Mouse (Mus musculus): Measurements from ENCODE around the gene Nucks1. TPM values are rescaled to one million over a fixed set of nuclear protein-coding genes. Genes with fewer than 3 reads are reported as not detected.
A peak's percentile ranks its signal among the peaks of the same experiment; 100 is the strongest.

The Nucks1 gene
- polyA plus RNA-seq, 1 experiment from 2014 or later = 39.6 TPM

DNA sequence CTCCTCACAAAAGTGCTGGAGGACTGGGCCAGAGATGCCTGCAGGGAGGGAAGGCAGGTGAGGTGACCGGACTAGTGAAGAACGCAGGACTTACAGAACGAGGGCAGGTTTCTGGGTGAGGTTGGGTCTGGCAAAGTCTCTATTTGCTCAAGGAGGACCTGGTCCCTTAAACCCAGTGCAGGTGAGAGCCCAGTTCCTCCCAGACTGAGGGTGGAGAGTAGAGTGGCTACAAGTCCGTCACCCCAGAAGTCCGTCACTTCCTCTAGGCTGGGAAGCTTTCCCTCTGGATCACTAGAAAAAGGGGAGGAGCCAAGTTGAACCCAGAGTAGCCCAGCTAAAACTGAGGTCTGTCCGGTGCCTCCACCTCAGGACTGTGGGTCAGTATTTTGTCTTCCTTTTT, 63.7 kb downstream of the Nucks1 start:
- H3K9me3 ChIP-seq (ENCODE audit: control insufficient read depth, low read length) = no peaks in the 10 kb centered on the region
- H3K27me3 ChIP-seq (ENCODE audit: control insufficient read depth, insufficient read depth, low read length) = no peaks in the 10 kb centered on the region
- no peak overlapping the region for H3K4me2 ChIP-seq (ENCODE audit: low read length)
- no peaks in the 10 kb centered on the region for H3K36me3 ChIP-seq (ENCODE audit: control insufficient read depth, insufficient read depth, low read length)
- H3K9ac ChIP-seq (replicated peaks; ENCODE audit: low read length) = no peak overlapping the region
- WGBS = 76% methylated on average over 6 of the region's 6 CpGs
- H3K4me3 ChIP-seq (replicated peaks; ENCODE audit: low read depth, low read length) = no peak overlapping the region
- peaks cover 36% of the 10 kb centered on the region for H3K4me1 ChIP-seq (ENCODE audit: control insufficient read depth, insufficient read depth, low read length)
- H3K27ac ChIP-seq (replicated peaks; ENCODE audit: low read depth, low read length) = no peak overlapping the region
- ATAC-seq (ENCODE audit: low FRiP score, low TSS enrichment) = no peak
- no peak for DNase-seq

DNA sequence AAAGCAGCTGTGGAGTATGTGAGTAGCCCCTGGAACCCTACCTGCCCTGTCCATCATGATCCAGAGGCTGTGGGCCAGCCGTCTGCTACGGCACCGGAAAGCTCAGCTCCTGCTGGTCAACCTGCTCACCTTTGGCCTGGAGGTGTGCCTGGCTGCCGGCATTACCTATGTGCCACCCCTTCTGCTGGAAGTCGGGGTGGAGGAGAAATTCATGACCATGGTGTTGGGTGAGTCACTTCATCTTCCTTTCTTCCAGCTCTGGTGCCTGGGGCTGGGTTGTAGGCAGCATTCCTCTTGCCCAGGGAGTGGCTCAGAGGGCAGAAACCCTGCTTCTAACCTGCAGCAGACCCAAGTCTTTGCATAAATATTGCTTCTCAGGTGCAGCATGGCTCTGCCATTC, 66.6 kb downstream of the Nucks1 start:
- Histone ChIP-seq H3K9ac (replicated peaks; ENCODE audit: low read length) (no peak overlapping the region), H3K4me1 (ENCODE audit: control insufficient read depth, insufficient read depth, low read length) (peaks cover 19% of the 10 kb centered on the region), H3K9me3 (ENCODE audit: control insufficient read depth, low read length) (no peaks in the 10 kb centered on the region), H3K27me3 (ENCODE audit: control insufficient read depth, insufficient read depth, low read length) (no peaks in the 10 kb centered on the region), H3K27ac (replicated peaks; ENCODE audit: low read depth, low read length) (no peak overlapping the region), H3K36me3 (ENCODE audit: control insufficient read depth, insufficient read depth, low read length) (no peaks in the 10 kb centered on the region), H3K4me2 (ENCODE audit: low read length) (no peak overlapping the region), H3K4me3 (replicated peaks; ENCODE audit: low read depth, low read length) (no peak overlapping the region)
- 85% methylated on average over 5 of the region's 5 CpGs for WGBS
- no peak for ATAC-seq (ENCODE audit: low FRiP score, low TSS enrichment)
- no peak for DNase-seq

DNA sequence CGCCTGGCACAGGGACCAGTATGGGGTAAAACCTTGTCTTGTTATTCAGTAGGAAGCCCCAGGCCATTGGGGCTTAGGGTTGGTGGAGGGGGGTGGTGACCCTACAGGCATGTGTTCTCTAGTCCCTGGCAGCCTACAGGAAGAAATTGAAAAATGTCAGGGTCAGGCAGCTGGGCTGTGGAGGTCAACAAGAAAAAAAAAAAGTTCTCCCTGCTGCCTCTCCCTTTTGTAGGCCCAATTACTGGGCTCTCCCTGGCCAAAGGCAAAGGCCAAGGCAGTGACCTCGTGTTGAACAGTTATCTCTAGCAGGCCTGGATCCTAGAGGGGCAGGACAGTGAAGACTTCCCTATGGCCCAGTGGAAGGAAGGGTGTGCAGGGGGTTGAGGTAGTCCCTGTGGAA, 70.1 kb downstream of the Nucks1 start:
- no peak overlapping the region for H3K4me2 ChIP-seq (ENCODE audit: low read length)
- no peaks in the 10 kb centered on the region for H3K36me3 ChIP-seq (ENCODE audit: control insufficient read depth, insufficient read depth, low read length)
- no peak overlapping the region for H3K4me3 ChIP-seq (replicated peaks; ENCODE audit: low read depth, low read length)
- DNase-seq (no peak), ATAC-seq (ENCODE audit: low FRiP score, low TSS enrichment) (no peak)
- H3K9me3 ChIP-seq (ENCODE audit: control insufficient read depth, low read length) = no peaks in the 10 kb centered on the region
- WGBS = 30% methylated on average over 2 of the region's 2 CpGs
- H3K27me3 ChIP-seq (ENCODE audit: control insufficient read depth, insufficient read depth, low read length) = no peaks in the 10 kb centered on the region
- no peak overlapping the region for H3K27ac ChIP-seq (replicated peaks; ENCODE audit: low read depth, low read length)
- no peaks in the 10 kb centered on the region for H3K4me1 ChIP-seq (ENCODE audit: control insufficient read depth, insufficient read depth, low read length)
- H3K9ac ChIP-seq (replicated peaks; ENCODE audit: low read length) = no peak overlapping the region

DNA sequence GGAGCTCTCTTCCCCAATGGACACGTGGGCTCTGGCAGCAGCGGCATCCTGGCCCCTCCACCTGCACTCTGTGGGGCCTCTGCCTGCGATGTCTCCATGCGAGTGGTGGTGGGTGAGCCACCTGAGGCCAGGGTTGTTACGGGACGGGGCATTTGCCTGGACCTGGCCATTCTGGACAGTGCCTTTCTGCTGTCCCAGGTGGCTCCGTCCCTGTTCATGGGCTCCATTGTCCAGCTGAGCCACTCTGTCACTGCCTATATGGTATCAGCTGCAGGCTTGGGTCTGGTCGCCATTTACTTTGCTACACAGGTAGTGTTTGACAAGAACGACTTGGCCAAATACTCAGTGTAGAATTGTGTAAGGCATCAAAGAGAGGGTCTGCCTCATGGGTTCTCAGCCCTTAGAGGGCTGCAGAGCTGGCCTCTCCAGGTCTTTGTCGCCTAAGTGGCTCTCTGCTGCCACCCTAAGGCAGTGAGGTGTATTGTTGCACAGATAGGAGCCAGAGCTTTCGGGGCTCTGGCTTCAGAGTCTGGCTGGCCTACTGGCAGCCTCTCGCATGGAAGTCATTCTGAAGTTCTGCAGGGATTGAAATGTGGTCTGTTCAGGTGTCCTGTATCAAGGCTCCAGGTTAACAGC, 71.2 kb downstream of the Nucks1 start:
- H3K27ac ChIP-seq (replicated peaks; ENCODE audit: low read depth, low read length) = no peak overlapping the region
- H3K4me2 ChIP-seq (ENCODE audit: low read length) = no peak overlapping the region
- H3K9ac ChIP-seq (replicated peaks; ENCODE audit: low read length) = no peak overlapping the region
- H3K27me3 ChIP-seq (ENCODE audit: control insufficient read depth, insufficient read depth, low read length) = no peaks in the 10 kb centered on the region
- DNase-seq = peak; percentile 89
- WGBS = 45% methylated on average over 12 of the region's 12 CpGs
- no peaks in the 10 kb centered on the region for H3K36me3 ChIP-seq (ENCODE audit: control insufficient read depth, insufficient read depth, low read length)
- no peaks in the 10 kb centered on the region for H3K4me1 ChIP-seq (ENCODE audit: control insufficient read depth, insufficient read depth, low read length)
- no peaks in the 10 kb centered on the region for H3K9me3 ChIP-seq (ENCODE audit: control insufficient read depth, low read length)
- peak; percentile 61 for ATAC-seq (ENCODE audit: low FRiP score, low TSS enrichment)
- no peak overlapping the region for H3K4me3 ChIP-seq (replicated peaks; ENCODE audit: low read depth, low read length)

DNA sequence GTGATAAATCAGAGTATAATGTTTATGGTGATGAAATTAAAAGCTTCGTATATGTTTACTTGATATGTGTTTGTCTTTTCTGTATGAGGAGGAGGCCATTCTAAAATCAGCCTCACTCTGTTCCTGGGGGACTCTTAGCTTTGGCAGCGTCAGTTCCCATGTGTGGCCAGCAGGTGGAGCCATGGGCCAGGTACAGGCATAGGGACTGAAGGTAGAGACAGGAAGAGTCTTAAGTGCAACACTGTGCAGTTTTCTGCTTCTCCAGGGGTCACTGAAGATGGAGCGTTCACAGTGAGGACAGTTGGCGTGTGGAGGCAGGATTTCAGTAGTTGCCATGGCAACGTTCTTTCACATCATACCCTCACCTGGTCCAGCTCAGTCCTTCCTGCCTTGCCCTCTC, 72.6 kb downstream of the Nucks1 start:
- Histone ChIP-seq H3K9me3 (ENCODE audit: control insufficient read depth, low read length) (no peaks in the 10 kb centered on the region), H3K36me3 (ENCODE audit: control insufficient read depth, insufficient read depth, low read length) (no peaks in the 10 kb centered on the region), H3K4me3 (replicated peaks; ENCODE audit: low read depth, low read length) (no peak overlapping the region), H3K9ac (replicated peaks; ENCODE audit: low read length) (no peak overlapping the region), H3K27me3 (ENCODE audit: control insufficient read depth, insufficient read depth, low read length) (no peaks in the 10 kb centered on the region), H3K4me1 (ENCODE audit: control insufficient read depth, insufficient read depth, low read length) (no peaks in the 10 kb centered on the region), H3K27ac (replicated peaks; ENCODE audit: low read depth, low read length) (no peak overlapping the region), H3K4me2 (ENCODE audit: low read length) (no peak overlapping the region)
- ATAC-seq (ENCODE audit: low FRiP score, low TSS enrichment) (peak; percentile 31; the same call in 1 of the 2 replicates), DNase-seq (peak; percentile 88)
- WGBS = 19% methylated on average over 5 of the region's 5 CpGs

DNA sequence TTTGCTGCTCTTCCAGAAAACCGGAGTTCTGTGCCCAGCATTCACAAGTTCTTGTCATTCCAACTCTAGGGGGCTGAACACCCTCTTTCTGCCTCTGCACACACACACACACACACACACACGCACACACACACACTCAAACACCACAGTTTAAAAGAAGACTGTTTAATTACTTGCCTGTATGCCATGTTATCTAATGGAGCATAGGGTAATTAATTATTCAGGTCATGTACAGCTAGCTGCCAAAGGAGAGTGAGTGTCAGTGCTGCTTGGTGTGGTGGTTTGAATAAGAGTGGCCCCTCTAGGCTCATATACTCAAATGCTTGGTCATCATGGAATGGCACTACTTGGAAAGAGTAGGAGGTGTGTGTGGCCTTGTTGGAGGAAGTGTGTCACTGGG, 73.5 kb downstream of the Nucks1 start:
- Histone ChIP-seq H3K36me3 (ENCODE audit: control insufficient read depth, insufficient read depth, low read length) (no peaks in the 10 kb centered on the region), H3K4me1 (ENCODE audit: control insufficient read depth, insufficient read depth, low read length) (no peaks in the 10 kb centered on the region), H3K4me2 (ENCODE audit: low read length) (no peak overlapping the region), H3K27me3 (ENCODE audit: control insufficient read depth, insufficient read depth, low read length) (no peaks in the 10 kb centered on the region), H3K9me3 (ENCODE audit: control insufficient read depth, low read length) (no peaks in the 10 kb centered on the region), H3K4me3 (replicated peaks; ENCODE audit: low read depth, low read length) (no peak overlapping the region), H3K9ac (replicated peaks; ENCODE audit: low read length) (no peak overlapping the region), H3K27ac (replicated peaks; ENCODE audit: low read depth, low read length) (no peak overlapping the region)
- WGBS = 85% methylated on average over 2 of the region's 2 CpGs
- DNase-seq (no peak), ATAC-seq (ENCODE audit: low FRiP score, low TSS enrichment) (no peak)

Other genes with a start within 250 kb of the Nucks1 start
- 0.12 and 1.6 TPM in 2 replicates for gene Rab7b, start 221.8 kb upstream of the Nucks1 start, polyA plus RNA-seq (2014; fragmentation: Nextera tagmentation; extraction: Ambion mirVana)
- gene Slc26a9, start 166.5 kb upstream of the Nucks1 start, polyA plus RNA-seq (2014; fragmentation: Nextera tagmentation; extraction: Ambion mirVana) = 0.04 and 0.13 TPM in 2 replicates
- gene Pm20d1, start 113.2 kb upstream of the Nucks1 start, polyA plus RNA-seq (2014; fragmentation: Nextera tagmentation; extraction: Ambion mirVana) = 0.09 and 0.20 TPM in 2 replicates
- gene Slc41a1, start 83.0 kb upstream of the Nucks1 start, polyA plus RNA-seq (2014; fragmentation: Nextera tagmentation; extraction: Ambion mirVana) = 7.5 and 12.9 TPM in 2 replicates
- gene Rab29, start 43.3 kb upstream of the Nucks1 start, polyA plus RNA-seq (2014; fragmentation: Nextera tagmentation; extraction: Ambion mirVana) = 3.7 and 8.8 TPM in 2 replicates
- gene Slc45a3, start 52.4 kb downstream of the Nucks1 start, polyA plus RNA-seq (2014; fragmentation: Nextera tagmentation; extraction: Ambion mirVana) = 2.6 and 6.4 TPM in 2 replicates
- gene Elk4, start 97.1 kb downstream of the Nucks1 start, polyA plus RNA-seq (2014; fragmentation: Nextera tagmentation; extraction: Ambion mirVana) = 14.4 and 17.1 TPM in 2 replicates
- gene Mfsd4a, start 157.5 kb downstream of the Nucks1 start, polyA plus RNA-seq (2014; fragmentation: Nextera tagmentation; extraction: Ambion mirVana) = 7.5 and 10.2 TPM in 2 replicates
- 0.63 and 1.1 TPM in 2 replicates for gene Cdk18, start 229.2 kb downstream of the Nucks1 start, polyA plus RNA-seq (2014; fragmentation: Nextera tagmentation; extraction: Ambion mirVana)

Measured in midbrain, embryonic 14.5 days (tissue).